Mouse (Mus musculus) lung, embryonic 14.5 days (tissue): ENCODE data around the gene Unc13d. TPM values are rescaled to one million over a fixed set of nuclear protein-coding genes. Genes with fewer than 3 reads are reported as not detected.
"Not testable (repeated sequence)": the region's sequence is repeated elsewhere in the genome, so short reads cannot be mapped to it uniquely, and the experiment has no call there.

ENCODE experiments used
- ATAC-seq: fragments of 200-750 bp; cut with Nextera tagmentation; 2 replicates; pipeline ENCODE4 v1.8.0; 2017; ENCODE audit warnings: mild to moderate bottlenecking, moderate TSS enrichment, moderate library complexity; ENCODE audit not compliant: insufficient read depth
- DNase-seq: peaks from one replicate; pipeline ENCODE4 v3.0.0-alpha.2; 2015
- H3K27ac ChIP-seq: fragments of 300-500 bp; sonication (generic); 2 replicates; pipeline ENCODE4 v1.5.1; 2014; ENCODE audit warnings: low read depth, mild to moderate bottlenecking, moderate library complexity
- H3K27me3 ChIP-seq: fragments of 300-500 bp; sonication (generic); 2 replicates; pipeline ENCODE4 v1.6.1; 2014; ENCODE audit warnings: low read length, control low read depth; ENCODE audit not compliant: insufficient read depth
- H3K36me3 ChIP-seq: fragments of 300-500 bp; sonication (generic); 2 replicates; pipeline ENCODE4 v1.6.1; 2014; ENCODE audit warnings: control low read depth; ENCODE audit not compliant: insufficient read depth
- H3K4me1 ChIP-seq: fragments of 300-500 bp; sonication (generic); 2 replicates; pipeline ENCODE4 v1.6.1; 2014; ENCODE audit warnings: antibody characterized with exemption, control low read depth; ENCODE audit not compliant: insufficient read depth
- H3K4me2 ChIP-seq: fragments of 300-500 bp; sonication (generic); 2 replicates; pipeline ENCODE4 v1.6.1; 2014; ENCODE audit warnings: mild to moderate bottlenecking
- H3K4me3 ChIP-seq: fragments of 300-500 bp; sonication (generic); 2 replicates; pipeline ENCODE4 v1.5.1; 2014; ENCODE audit warnings: low read depth, low read length
- H3K9ac ChIP-seq: fragments of 300-500 bp; sonication (generic); 2 replicates; pipeline ENCODE4 v1.6.1; 2014
- H3K9me3 ChIP-seq: fragments of 300-500 bp; sonication (generic); 2 replicates; pipeline ENCODE4 v1.6.1; 2016; ENCODE audit warnings: low read depth, low read length, control low read depth
- CTCF ChIP-seq: IDR thresholded peaks from 2 replicates; pipeline ENCODE4 v1.5.1; 2016; ENCODE audit warnings: antibody characterized with exemption, low read depth
- WGBS: fragments of 180-500 bp; shearing (Covaris S2); extraction: QIAGEN DNeasy Blood & Tissue Kit; methylation state at CpG from one replicate; pipeline ENCODE4 v1.1.7; 2014; 5-methylcytosine and 5-hydroxymethylcytosine counted together
- polyA plus RNA-seq: library from polyadenylated mRNA; unstranded; fragments of >200 nt; fragmentation: Nextera tagmentation; extraction: Ambion mirVana; gene quantifications from 2 replicates; pipeline ENCODE4 v1.2.1, GENCODE M21; 2014

Gene Unc13d
- polyA plus RNA-seq, 1 experiment from 2014 or later, result 3.3 TPM

GRCm38 (mm10) chr11:116100385-116100784, 22.6 kb upstream of the Unc13d start:
- Histone ChIP-seq H3K27me3 (no peaks in the 10 kb centered on the region), H3K9me3 (no peaks in the 10 kb centered on the region), H3K36me3 (no peaks in the 10 kb centered on the region), H3K4me1 (peaks cover 29% of the 10 kb centered on the region), H3K27ac (peak overlapping the region; percentile 12; the same call in 1 of the 2 replicates), H3K9ac (no peak overlapping the region), H3K4me2 (no peak overlapping the region), H3K4me3 (no peak overlapping the region)
- no peak for TF ChIP-seq CTCF
- DNase-seq (no peak), ATAC-seq (no peak)
- 56% methylated on average over 6 of the region's 6 CpGs for WGBS

DNA sequence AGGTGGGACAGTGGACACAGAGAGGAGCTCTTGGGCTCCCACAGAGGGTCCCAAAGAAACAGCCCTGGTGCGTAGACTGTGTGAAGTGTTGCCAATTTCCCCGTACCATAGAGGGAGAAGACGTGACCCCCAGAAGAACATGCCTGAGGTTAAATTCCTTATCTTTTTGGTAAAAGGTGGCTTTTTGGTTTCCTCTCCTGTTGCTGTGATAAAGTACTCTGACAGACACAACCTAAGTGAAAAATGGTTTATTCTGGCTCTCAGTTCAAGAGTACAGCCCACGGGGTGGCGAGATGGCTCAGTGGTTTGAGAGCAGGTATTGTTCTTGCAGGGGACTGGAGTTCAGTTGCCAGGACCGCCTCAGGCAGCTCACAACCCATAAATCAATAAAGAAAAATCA, 21.7 kb upstream of the Unc13d start:
- DNase-seq, result no peak
- H3K4me1 ChIP-seq, result peaks cover 27% of the 10 kb centered on the region

DNA sequence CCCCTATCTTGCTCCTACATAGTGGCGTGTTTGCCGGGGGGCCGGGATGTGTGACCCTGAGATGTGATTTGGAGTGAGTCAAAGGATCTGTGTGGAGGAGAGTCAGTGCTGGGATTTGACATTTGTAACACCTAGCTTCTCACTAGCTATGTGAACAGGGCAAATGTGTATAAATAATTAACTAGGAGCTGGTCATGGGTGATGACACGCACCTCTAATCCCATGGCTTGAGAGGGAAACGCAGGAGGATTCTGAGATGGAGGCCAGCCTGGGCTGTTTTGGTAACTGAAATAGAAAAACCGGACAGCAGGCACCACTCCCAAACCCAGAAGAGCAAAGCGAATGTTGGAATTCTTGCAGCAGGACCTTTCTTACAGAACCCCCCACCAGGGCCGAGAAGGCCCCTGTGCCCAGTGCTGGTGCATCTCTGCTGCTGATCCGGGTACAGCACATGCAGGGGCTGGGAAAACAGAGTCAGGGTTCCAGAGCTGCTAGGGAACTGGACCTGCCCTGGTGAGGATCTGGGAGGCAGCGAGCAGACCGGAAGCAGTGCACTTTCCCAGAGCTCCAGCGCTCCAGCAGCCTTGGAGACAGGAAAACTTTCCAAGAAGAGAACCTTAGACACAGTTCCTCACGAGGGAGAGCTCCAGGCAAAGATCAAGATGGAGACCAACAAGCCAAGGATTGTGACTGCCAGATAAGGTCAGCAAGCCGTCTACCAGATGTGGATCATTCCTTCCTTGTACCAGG, 21.1 kb upstream of the Unc13d start:
- no peak overlapping the region for H3K4me2 ChIP-seq
- ATAC-seq, result no peak

More for the DNA sequence above, 21.7 kb upstream of the Unc13d start:
- no peaks in the 10 kb centered on the region for H3K27me3 ChIP-seq
- no peak overlapping the region for H3K4me2 ChIP-seq
- H3K4me3 ChIP-seq, result no peak overlapping the region
- H3K9ac ChIP-seq, result no peak overlapping the region
- H3K36me3 ChIP-seq, result no peaks in the 10 kb centered on the region
- WGBS, result 87% methylated on average over 6 of the region's 6 CpGs
- no peaks in the 10 kb centered on the region for H3K9me3 ChIP-seq
- peak overlapping the region; percentile 46; the same call in 1 of the 2 replicates for H3K27ac ChIP-seq
- no peak for TF ChIP-seq CTCF
- no peak for ATAC-seq

DNA sequence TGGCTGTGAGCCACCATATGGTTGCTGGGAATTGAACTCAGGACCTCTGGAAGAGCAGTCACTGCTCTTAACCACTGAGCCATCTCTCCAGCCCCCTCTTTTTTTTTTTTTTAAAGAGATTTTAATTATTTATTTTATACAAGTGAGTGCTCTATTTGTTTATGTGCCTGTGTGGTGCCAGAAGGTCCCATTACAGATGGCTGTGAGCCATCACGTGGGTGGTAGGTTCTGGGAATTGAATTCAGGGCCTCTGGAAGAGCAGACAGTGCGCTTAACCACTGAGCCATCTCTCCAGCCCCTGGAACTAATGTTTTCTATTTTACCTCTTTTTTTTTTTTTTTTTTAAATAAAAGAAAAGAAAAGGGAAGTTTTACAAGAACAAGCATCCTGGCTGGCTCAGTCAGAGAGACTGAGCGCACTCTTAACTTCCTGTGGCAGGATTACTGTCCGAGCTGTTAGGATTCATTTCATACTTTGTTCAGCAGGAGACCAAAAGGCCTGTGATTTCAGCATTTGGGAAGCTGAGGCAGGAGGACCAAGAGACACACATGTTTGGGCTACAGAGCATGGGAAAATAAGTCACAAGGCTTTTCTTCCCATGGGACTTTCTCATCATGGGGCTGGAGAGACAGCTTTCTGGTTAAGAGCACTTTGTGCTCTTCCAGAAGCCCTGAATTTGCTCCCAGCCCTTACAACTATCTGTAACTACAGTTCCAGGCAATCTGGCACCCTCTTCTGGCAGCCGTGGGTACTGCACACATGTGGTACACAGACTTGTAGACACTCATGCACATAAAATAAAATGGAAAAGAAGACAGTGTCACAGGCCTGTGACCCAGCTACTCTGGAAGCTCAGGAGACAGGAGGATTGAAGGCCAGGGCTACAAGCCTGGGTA, 18.7 kb upstream of the Unc13d start:
- ATAC-seq (no peak), DNase-seq (peak; percentile 49)
- no peak overlapping the region for H3K9ac ChIP-seq
- WGBS, result 84% methylated on average over 5 of the region's 5 CpGs
- H3K9me3 ChIP-seq, result no peaks in the 10 kb centered on the region
- H3K36me3 ChIP-seq, result no peaks in the 10 kb centered on the region
- H3K4me3 ChIP-seq, result no peak overlapping the region
- H3K4me2 ChIP-seq, result no peak overlapping the region
- H3K27ac ChIP-seq, result no peak overlapping the region
- peaks cover 9% of the 10 kb centered on the region for H3K4me1 ChIP-seq
- TF ChIP-seq CTCF, result peak; percentile 56
- H3K27me3 ChIP-seq, result no peaks in the 10 kb centered on the region

More for the DNA sequence above, 21.1 kb upstream of the Unc13d start:
- no peak for DNase-seq
- TF ChIP-seq CTCF, result no peak
- H3K36me3 ChIP-seq, result no peaks in the 10 kb centered on the region
- H3K4me3 ChIP-seq, result no peak overlapping the region
- H3K27ac ChIP-seq, result peak overlapping the region; percentile 46; the same call in 1 of the 2 replicates
- H3K9ac ChIP-seq, result no peak overlapping the region
- peaks cover 22% of the 10 kb centered on the region for H3K4me1 ChIP-seq
- WGBS, result 58% methylated on average over 14 of the region's 14 CpGs
- H3K27me3 ChIP-seq, result no peaks in the 10 kb centered on the region
- H3K9me3 ChIP-seq, result no peaks in the 10 kb centered on the region

DNA sequence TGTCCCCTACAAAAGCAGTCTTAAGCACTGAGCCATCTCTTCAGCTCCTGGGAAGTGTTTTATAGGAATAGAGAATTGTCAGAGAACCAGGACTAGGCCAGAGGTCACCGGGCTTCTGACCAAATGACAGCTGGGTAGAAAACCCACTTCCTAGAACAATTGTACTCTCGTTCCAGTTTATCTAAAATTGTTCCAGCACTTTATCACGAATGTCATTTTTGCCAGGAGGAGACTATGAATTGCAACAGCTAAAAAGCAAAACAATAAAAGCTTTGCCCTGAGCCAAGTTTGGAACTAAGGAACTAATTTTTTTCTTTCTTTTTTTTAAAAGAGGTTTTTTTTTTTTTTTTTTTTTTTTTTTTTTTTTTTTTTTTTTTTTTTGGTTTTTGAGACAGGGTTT, 17.8 kb upstream of the Unc13d start:
- DNase-seq, result peak; percentile 42
- no peak overlapping the region for H3K4me2 ChIP-seq
- TF ChIP-seq CTCF, result no peak
- no peak for ATAC-seq
- H3K4me1 ChIP-seq, result peaks cover 6% of the 10 kb centered on the region
- no peaks in the 10 kb centered on the region for H3K27me3 ChIP-seq
- no peaks in the 10 kb centered on the region for H3K36me3 ChIP-seq
- no peak overlapping the region for H3K27ac ChIP-seq
- no peak overlapping the region for H3K9ac ChIP-seq
- no peak overlapping the region for H3K4me3 ChIP-seq
- WGBS, result 61% methylated on average over 3 of the region's 3 CpGs
- no peaks in the 10 kb centered on the region for H3K9me3 ChIP-seq

DNA sequence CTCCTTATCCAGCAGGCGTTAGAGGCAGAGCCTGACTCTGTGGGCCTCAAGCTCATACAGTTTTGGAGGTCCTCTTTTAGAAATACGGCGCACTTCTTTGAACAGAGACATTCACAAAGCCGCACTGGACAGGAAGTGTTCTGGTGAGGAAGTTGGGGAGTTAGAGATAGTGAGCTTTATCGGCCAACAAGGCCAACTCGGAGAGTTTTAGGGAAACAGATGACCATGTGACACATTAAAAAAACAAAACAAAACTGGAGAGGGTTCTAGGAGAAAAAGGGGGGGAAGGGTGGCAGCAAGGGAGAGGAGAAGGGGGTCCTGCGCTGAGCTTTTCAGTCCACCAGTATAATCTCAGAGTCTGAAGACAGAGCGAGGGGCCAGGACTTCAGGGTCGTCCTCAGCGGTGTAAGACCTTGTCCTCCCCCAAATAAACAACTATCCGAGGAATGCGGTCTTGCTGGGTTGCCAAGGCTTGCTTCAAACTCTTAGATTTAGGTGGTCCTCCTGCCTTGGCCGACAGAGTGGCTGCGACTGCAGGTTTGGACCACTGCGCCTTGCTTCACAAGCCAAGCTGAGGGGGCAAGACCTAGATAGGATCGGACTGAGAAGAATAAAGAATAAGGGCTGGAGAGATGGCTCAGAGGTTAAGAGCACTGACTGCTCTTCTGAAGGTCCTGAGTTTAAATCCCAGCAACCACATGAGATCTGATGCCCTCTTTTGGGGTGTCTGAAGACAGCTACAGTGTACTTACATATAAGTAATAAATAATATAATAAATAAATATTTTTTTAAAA, 16.2 kb upstream of the Unc13d start:
- no peak overlapping the region for H3K9ac ChIP-seq
- ATAC-seq, result no peak

GRCm38 (mm10) chr11:116092959-116093358, 15.2 kb upstream of the Unc13d start:
- H3K27ac ChIP-seq, H3K27me3 ChIP-seq: not testable (repeated sequence)
- 89% methylated on average over 6 of the region's 6 CpGs for WGBS

More for the DNA sequence above, 16.2 kb upstream of the Unc13d start:
- H3K36me3 ChIP-seq, result no peaks in the 10 kb centered on the region
- H3K9me3 ChIP-seq, result no peaks in the 10 kb centered on the region
- WGBS, result 31% methylated on average over 16 of the region's 16 CpGs
- H3K27me3 ChIP-seq, result no peaks in the 10 kb centered on the region
- H3K4me2 ChIP-seq, result 0 out of 2 replicates have a peak overlapping the region, but pooled peaks have one; percentile 13
- no peak for TF ChIP-seq CTCF
- DNase-seq, result no peak
- H3K27ac ChIP-seq, result peak overlapping the region; percentile 3; the same call in 1 of the 2 replicates
- H3K4me3 ChIP-seq, result no peak overlapping the region
- H3K4me1 ChIP-seq, result no peaks in the 10 kb centered on the region; the same call in none of the 2 replicates

More at GRCm38 (mm10) chr11:116092959-116093358, 15.2 kb upstream of the Unc13d start:
- DNase-seq, H3K9me3 ChIP-seq, ATAC-seq, H3K4me3 ChIP-seq, H3K4me1 ChIP-seq, H3K36me3 ChIP-seq, H3K4me2 ChIP-seq, H3K9ac ChIP-seq: not testable (repeated sequence)
